Mouse (Mus musculus) left cerebral cortex, adult 11 months (tissue): ENCODE data around the gene Qrich1.
A peak's percentile ranks its signal among the peaks of the same experiment; 100 is the strongest.

Source experiments
- DNase-seq: peaks from one replicate; pipeline ENCODE4 v3.0.0; 2022; ENCODE audit warnings: low spot score

Qrich1 gene

GRCm38 (mm10) chr9:108564131-108564530 lies 47.5 kb downstream of the Qrich1 start:
- no peak for DNase-seq

DNA sequence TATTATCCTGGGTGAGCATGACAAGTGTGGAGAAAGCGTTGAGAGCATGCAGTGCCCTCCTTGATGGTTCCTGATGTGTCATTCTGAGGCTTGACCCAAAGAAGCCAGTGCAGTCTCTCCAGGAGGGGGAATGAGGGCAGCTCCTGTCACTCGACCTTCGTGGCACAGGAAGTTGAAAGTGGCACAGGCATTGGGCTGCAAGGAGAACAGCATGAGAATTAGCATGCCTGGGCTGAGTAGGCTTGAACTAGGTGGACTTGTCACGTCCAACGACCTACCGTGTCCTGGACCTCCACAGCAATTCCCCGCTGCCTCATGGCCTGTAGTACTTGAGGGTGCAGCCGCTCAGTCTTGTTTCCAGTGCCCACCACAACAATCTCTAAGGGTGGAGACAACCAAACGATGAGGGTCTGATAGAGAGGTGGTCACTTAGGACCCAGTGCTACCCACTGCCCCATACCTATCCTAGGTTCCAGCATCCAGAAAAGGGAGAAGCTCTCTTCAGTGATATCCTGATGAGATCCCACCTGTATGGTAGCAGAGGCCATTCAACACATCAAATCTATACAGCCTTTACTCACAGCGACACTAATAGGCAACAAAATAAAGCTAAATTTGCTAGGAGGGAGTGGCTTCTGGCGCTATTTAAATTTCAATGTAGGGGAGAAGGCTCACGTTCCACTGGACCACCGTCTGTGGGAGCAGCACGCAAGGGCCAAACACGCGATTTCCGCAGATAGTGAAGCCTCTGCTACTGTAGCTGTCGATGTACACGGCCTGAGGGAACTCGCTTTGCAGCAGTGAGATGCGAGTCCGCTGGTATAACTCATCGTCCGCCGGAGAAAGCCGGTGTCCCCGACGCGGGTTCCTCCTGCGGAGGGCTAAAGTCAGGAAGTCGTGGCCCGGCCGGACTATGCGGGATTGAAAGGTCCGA lies 49.5 kb downstream of the Qrich1 start:
- no peak for DNase-seq

GRCm38 (mm10) chr9:108566815-108567776 lies 50.5 kb downstream of the Qrich1 start, which contains the start of gene Ndufaf3:
Ndufaf3 (minus strand) TSS chr9:108567434.
- DNase-seq = peak; percentile 93

DNA sequence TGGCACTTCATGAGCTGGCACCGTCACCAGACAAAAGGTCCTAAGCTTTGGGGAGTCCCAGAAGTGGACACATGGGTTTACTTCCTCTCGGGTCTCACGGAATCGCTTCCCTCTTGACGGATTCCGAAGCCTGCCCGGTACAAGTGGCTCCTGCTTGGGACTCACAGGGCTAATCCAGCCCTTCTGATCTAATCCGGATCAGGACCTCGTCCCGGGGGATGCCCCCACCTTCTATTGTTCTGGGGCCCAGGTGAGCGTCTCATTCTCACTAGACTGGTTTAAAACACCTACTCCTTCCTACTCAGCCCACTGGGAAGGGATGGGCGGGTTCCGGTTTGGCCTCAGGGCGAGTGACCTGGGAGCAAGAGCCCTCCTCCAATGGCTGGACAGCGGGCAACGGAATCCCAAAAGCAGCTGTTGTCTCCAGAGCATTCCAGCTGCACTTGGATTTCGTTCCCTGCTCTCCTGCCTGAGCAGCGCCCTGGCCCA lies 51.4 kb downstream of the Qrich1 start:
- DNase-seq = no peak

- no peak for DNase-seq
Observed at GRCm38 (mm10) chr9:108568511-108568921, 51.9 kb downstream of the Qrich1 start.

DNA sequence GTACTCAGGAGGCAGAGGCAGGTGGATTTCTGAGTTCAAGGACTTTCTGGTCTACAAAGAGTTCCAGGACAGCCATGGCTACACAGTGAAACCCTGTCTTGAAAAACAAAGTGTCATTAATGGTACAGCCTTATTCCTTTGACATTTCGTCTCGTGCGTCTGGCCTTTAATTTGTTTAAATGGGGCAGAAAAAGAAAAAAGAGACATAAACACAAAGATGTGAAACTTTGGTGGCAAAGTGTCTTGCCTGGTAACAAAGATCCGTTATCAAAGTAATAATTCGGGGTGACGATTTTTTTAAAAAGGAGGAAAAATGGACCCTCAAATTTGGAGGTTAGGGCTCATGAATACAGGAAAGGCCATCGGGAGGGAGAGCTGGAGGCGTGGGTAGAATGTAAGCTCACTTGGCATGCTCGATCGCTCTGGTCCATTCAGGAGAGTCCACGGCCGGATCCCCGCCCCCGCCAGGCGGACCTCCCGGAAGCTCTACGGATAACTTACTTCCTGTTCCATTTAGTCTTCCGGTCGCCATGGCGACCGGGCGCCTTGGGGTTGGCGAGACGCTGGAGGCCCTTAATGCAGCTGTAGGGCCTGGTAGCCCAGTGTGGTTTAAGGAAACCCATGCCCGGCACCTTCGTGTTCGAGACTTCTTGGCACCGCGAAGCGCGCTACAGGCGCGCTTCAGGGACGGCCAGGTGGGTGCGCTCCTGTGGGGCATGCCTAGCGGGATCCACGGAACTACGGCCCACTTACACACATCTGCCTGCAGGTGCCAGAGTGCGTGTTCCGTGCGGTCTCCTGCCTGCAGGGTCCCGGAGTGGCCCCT lies 53.0 kb downstream of the Qrich1 start, which contains the start of gene Dalrd3:
Gene Dalrd3 (plus strand): TSS at position 506 of the 826 bp plus-strand sequence.
- peak; percentile 89 for DNase-seq

DNA sequence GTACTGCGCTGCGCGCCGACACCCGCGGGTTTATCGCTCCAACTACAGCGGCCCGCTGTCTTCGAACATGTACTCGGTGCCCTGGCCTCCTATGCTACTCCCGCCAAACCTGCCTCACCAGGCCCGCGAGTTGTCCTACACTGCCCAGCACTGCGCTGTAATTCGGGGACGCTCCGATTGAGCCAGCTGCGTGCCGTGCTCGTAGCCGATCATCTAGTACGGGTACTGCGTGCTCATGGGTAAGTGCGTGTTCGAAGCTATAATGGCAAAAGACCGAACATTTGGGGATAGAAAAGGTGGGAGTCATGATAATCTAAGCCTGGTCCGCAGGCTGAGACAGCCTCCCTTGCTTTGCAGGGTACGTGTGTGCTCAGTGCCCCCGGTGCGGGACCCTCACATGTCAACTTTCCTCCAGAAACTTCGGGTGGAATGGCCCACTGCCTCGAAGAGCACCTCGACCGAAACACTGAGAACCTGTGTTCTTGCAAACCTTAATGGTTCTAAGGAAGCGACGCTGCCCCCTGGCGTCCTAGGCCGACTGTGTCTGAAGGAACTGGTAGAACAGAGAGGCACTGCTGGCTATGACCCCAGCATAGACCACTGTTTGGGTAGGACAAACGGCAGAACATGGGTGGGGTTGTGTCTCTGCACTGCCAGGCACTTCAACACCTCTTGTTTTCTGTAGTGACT lies 53.7 kb downstream of the Qrich1 start:
- no peak for DNase-seq

- DNase-seq = no peak
Observed at GRCm38 (mm10) chr9:108571401-108571973, 54.9 kb downstream of the Qrich1 start.

DNA sequence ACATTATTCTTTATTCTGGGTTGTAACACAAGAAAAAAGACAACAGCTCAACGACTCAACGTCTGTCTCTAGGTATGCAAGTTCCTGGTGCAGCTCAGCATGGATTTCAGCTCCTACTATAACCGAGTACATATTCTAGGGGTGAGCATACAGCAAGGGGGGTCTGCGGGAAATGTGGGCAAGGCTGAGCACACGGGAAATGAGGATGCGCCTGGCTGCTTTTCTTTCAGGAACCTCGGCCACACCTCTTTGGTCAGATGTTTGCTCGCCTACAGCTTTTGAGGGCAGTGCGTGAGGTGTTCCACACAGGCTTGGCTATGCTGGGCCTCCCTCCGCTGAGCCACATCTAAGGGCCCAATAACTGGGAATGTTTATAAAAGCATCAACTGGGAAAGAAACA lies 55.7 kb downstream of the Qrich1 start:
- no peak for DNase-seq

- DNase-seq = no peak
Observed at GRCm38 (mm10) chr9:108573774-108574690, 57.4 kb downstream of the Qrich1 start.

GRCm38 (mm10) chr9:108574921-108575320 lies 58.3 kb downstream of the Qrich1 start:
- no peak for DNase-seq

DNA sequence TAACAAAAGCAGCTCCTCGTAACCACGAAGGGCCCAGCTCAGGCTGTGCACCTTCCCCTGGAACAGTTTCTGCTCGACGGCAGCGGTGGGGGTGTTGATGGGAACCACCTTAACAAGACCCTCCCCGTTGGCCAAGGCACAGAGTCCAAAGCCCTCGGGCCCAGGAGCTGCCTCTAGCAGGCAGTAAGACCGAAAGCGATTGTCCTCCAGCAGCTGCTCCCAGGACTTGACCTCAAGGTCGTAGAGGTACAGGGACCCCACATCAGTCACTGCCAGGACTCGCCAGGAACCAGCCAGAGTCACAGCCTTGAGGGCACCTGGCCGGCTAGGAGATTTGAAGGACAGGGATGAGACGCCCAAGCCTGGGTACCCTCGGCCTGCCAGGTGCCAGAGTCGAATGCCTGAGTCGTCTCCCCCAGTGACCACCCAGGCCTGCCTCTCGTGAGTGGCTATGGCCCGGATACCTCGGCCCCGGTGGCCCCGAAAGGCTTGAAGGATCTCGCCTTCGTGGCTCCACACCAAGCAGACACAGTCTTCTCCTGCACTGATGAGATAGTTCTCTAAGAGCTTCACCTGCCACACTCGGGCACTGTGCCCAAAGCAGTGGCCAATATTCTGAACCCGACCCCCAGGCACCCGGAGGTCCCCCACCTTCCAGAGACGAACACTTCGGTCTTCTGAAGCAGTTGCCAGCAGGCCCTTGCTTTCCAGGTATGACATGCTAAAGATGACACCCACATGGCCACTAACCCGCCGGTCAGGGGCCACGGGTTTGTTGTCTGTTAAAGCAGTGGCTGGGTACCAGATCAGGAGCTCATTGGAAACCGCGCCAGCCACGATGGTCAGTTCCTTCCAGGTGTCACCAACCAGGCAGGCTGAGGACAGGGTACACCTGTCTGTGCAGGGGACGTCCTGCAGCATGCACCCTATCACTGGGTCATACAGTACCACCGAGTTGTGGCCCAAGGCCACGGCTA lies 59.0 kb downstream of the Qrich1 start:
- DNase-seq = no peak

DNA sequence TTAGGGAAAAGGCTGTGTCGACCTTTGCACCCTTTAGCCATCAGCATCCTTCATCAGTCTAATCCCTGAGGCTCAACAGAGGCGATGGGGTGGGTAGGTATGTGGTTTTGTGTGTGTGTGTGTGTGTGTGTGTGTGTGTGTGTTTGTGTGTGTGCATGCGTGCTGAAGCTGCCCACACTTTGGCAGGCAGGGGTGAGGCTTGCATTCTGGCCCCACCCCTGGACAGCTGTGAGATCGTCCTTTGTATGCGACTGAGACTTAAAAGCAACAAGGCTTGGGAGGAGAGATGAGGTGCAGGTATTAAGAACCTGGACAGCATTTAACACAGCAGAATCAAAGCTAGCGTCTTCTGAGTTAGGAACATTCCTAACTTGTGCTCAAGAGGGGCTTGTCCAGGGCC lies 60.4 kb downstream of the Qrich1 start:
- no peak for DNase-seq

DNA sequence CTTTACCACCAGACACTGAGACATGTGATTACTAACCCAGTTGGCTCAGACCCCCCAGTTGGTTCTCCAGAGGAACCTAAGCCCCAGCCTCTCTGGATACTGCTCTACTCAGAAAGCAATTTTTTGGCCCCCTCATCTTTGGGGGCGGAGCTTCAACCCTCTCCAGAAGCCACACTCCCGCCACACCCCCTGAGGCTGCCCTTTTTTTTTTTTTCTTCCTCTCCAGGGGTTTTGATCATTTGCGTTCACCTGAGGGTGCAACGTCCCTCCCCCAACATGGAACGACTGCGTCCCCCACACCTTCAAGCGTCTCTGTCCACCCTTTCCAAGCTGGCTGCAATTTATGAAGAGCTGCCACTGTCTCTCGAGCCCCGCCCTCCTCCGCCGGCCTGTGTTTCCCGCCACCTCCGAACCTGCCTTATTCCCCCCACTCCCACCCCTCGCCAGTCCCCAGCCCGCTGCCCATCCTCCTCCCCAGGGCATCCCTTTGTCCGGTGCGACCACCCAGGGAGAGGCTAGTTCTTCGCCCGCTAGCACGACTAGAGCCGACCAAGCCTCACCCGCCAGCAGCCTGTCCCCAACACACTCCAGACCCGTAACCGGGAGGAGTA lies 61.4 kb downstream of the Qrich1 start:
- no peak for DNase-seq

- DNase-seq = peak; percentile 86
Observed at GRCm38 (mm10) chr9:108578545-108579343, 62.1 kb downstream of the Qrich1 start, which contains the start of gene Wdr6. Wdr6 (minus strand) TSS chr9:108578739.

GRCm38 (mm10) chr9:108579344-108579690 lies 62.7 kb downstream of the Qrich1 start:
- DNase-seq = no peak
